Mouse (Mus musculus): ENCODE data around the gene Taf13. TPM values are rescaled to one million over a fixed set of nuclear protein-coding genes. Genes with fewer than 3 reads are reported as not detected.

Gene Taf13
- total RNA-seq, 2 experiments from 2014 or later, result 18.2 to 25.2 TPM

- no peak for DNase-seq (ENCODE audit: low spot score in 2 of 2)
These were observed 962 bp downstream of the Taf13 start for GRCm38 (mm10) chr3:108572309-108573010.

GRCm38 (mm10) chr3:108574018-108574417 lies 2.5 kb downstream of the Taf13 start:
- DNase-seq (ENCODE audit: low spot score in 2 of 2), result no peak

DNA sequence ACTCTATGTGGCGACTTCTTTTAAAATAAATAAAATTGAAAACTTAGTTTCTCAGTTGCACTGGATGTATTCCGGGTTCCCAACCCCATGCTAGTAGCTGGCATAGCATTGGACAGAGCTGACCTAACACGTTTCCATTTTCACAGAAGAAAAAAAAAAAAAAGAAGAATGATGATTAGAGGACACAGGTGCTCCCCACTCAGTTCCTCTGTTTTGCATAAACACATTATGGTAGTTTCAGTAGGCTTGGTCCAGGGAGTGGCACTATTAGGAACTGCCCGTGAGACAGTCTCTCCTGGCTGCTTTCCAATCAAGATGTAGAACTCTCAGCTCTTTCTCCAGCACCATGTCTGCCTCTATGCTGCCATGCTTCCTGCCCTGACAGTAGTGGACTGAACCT lies 13.1 kb downstream of the Taf13 start:
- no peak for DNase-seq (ENCODE audit: low spot score in 2 of 2)

- DNase-seq (ENCODE audit: low spot score in 2 of 2), result no peak
These were observed 16.9 kb downstream of the Taf13 start for GRCm38 (mm10) chr3:108588446-108588845.

DNA sequence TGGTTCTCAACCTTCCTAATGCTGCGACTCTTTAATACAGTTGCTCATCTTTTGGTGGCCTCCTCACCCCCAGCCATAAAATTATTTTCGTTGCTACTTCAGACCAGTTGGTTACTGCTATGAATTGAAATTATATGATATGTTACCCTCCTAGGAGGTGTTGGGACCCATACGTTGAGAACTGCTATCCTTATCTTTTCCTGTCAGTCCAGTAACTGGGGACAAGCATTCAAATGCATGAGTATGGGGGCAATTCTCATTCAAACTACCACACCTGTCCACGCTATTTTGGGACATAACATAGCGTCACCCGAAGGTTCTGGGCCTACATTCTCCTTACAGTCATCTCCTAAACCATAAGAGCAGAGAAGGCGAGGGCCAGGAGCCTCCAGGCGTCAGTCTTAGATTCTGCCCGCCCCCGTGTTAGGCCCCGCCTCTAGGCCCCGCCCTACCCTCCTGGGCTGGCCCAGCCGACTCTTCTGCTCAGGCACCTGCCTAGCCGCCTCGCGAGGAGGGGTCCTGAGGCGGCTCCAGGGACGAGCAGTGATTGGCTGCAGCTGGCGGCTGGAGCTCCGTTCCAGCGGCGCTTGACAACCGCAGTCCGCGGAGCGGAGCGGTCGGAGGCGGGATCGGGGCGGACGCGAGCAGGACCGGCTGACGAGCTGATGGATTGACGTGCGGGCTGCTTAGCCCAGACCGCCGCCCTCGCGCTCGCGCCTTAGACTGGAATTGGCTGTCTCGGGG lies 19.5 kb downstream of the Taf13 start, which contains the start of gene Wdr47:
TSS of gene Wdr47 (plus strand) at position 494 of the 744 bp plus-strand sequence.
- DNase-seq (ENCODE audit: low spot score in 2 of 2), result peak; percentile 81 to 94

DNA sequence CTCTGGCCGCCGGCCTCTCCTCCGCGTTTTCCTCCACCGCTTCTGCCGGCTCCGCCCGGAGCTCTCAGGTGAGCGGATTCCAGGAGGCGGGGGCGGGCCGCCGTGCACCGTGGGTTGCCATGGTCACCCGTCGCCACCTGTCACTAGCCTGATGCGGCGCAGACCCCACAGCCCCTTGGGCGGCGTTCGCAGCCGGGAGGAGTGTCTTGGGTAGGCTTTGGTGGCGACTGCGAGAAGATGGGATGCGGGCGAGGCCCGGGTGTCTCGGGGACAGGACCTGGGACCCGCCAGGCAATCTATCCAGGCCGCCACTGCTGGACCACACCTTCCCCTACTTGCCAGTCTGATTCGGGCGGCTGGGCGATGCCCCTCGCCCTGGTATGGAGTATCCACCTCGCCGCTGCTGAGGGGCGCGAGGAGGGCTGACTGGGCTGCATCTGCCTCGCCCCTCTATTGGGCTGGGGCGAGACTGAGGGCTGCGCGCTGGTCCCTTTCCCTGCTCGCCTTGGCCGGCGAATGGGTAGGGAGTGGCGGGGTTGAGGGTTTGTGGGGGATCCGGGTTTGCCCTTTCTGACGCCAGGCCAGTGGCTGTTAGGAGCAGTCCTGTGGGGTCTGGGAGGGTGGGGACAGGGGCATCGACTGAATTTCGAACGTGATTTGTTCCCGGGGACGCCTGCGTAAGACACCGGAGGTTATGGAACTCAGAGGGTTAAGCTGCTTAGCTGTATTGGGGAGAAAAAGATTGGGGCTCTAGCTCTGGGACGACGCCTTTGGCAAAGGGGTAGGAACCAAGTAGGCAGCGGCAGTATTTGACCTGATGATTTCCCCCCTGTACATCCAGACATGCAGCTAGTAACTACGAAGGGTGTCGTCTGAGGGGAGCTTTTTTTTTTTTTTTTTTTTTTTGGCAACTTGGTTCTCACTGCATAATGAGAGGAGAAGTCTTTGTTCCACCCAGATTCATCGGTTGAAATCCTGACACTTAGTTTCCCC lies 20.3 kb downstream of the Taf13 start:
- DNase-seq (ENCODE audit: low spot score in 2 of 2), result peak in 1 of 2 experiments; percentile 8

- no peak for DNase-seq (ENCODE audit: low spot score in 2 of 2)
These were observed 37.4 kb downstream of the Taf13 start for GRCm38 (mm10) chr3:108608906-108609305.

Small RNA genes within 50 kb of the gene (microRNA-seq; reads per million reads assigned to microRNA genes)
- not detected for gene Gm22860

Other genes with a start within 250 kb of the Taf13 start
- gene Mybphl, start 206.8 kb upstream of the Taf13 start, total RNA-seq (2021), result not detected
- gene Psrc1, start 187.9 kb upstream of the Taf13 start, total RNA-seq (2021), result 10 to 100 TPM; 13.0 to 15.2 TPM
- 10 to 100 TPM; 15.3 to 25.8 TPM for gene Celsr2, start 156.1 kb upstream of the Taf13 start, total RNA-seq (2021)
- gene Sars, start 126.5 kb upstream of the Taf13 start, total RNA-seq (2021), result 100 to 1,000 TPM; 163 to 171 TPM
- not detected for gene 1700013F07Rik, start 37.5 kb upstream of the Taf13 start, total RNA-seq (2021)
- gene 5330417C22Rik, start 35.2 kb upstream of the Taf13 start, total RNA-seq (2021), result 1 to 10 TPM; 3.6 to 8.0 TPM
- gene Tmem167b, start 9.2 kb upstream of the Taf13 start, total RNA-seq (2021), result 10 to 100 TPM; 50.9 to 51.0 TPM
- gene Wdr47, start 19.6 kb downstream of the Taf13 start, total RNA-seq (2021), result 10 to 100 TPM; 10.8 to 11.4 TPM
- 10 to 100 TPM; 51.6 to 53.6 TPM for gene Clcc1, start 82.2 kb downstream of the Taf13 start, total RNA-seq (2021)
- 10 to 100 TPM; 18.4 to 24.6 TPM for gene Gpsm2, start 150.6 kb downstream of the Taf13 start, total RNA-seq (2021)
- under 1 TPM in 1 of 2 experiments, not detected in 1; 0.08 TPM for gene Aknad1, start 168.0 kb downstream of the Taf13 start, total RNA-seq (2021)